Mouse (Mus musculus) granulocyte monocyte progenitor cell, adult 5-6 weeks (primary cell): Measurements from ENCODE around the gene Lrrn1. TPM values are rescaled to one million over a fixed set of nuclear protein-coding genes. Genes with fewer than 3 reads are reported as not detected.

Source experiments
- ATAC-seq: replicated peaks from 2 replicates; pipeline ENCODE4 v1.8.0; 2016; ENCODE audit warnings: mild to moderate bottlenecking, moderate TSS enrichment, inconsistent platforms; ENCODE audit not compliant: poor library complexity, severe bottlenecking
- total RNA-seq, 2 experiments: library from RNA; stranded (forward) in 1 of 2; stranded (reverse) in 1 of 2; fragments of 200-712, 200-1000 nt in 1 of 2; fragments of >200 nt in 1 of 2; fragmentation: Nextera tagmentation in 1 of 2; gene quantifications; 2 replicates each; pipeline ENCODE4 v1.2.3; 2014 to 2017

Gene Lrrn1
- total RNA-seq, 2 experiments from 2014 or later: not detected

DNA sequence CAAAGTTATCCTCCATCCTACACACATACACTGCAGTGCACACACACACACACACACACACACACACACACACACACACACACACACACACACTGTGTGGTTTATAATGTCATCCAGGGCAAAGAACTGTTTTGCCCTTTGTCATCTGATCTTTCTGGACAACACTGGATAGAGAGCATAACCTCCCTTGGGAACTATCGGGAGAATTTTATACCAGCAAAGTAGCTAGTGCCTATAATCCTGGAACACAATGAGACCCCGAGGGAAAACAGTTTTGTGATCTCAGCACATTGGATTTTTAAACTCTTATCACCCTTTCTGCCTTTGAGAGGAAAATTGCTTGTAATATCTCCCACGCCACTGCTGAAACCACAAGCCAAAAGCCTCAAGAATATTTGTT is 45.8 kb downstream of the Lrrn1 start:
- ATAC-seq: no peak

DNA sequence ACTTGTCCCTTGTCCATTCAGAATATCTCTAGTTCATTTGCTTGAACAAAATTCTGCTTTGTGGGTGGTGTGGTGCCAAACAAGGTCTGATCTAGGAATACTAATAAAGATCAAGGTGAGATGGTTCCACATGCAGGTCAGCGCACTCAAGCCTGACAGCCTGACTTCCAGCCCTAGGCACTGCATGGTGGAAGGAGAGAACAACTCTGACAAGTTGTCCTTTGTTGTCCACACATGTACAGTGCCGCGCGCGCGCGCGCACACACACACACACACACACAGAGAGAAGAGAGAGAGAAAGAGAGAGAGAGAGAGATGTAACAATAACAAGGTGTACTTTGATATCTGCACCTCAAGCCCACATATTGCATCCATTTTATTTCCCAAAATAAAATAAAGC is 47.7 kb downstream of the Lrrn1 start:
- no peak for ATAC-seq

GRCm38 (mm10) chr6:107583759-107584383 is 54.3 kb downstream of the Lrrn1 start:
- ATAC-seq: no peak

- no peak for ATAC-seq
Observed at GRCm38 (mm10) chr6:107605151-107605550, 75.6 kb downstream of the Lrrn1 start.

DNA sequence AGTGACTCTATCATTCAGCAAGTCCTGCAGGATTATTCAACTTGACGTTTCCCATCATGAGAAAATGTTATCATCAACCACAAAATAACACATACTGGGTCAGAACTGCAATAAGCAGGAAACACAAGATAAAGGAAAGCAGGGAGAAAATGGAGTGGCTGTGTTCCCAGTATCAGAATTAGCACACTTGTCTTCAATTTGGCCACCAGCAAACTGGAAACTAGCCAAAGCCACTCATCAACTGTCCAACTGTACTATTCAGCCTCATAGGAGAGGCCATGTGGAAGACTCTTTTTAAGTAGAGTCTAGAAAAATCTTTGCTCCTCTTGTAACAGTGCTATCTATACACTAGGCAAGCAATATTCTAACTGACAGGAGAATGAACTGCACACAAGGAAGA is 84.7 kb downstream of the Lrrn1 start:
- no peak for ATAC-seq
